Mouse (Mus musculus) limb, embryonic 10.5 days (tissue): ENCODE results near the gene Snx6. TPM values are rescaled to one million over a fixed set of nuclear protein-coding genes. Genes with fewer than 3 reads are reported as not detected.
A peak's percentile ranks its signal among the peaks of the same experiment; 100 is the strongest.
"Not testable (repeated sequence)": the region's sequence is repeated elsewhere in the genome, so short reads cannot be mapped to it uniquely, and the experiment has no call there.

Source experiments
- DNase-seq: peaks from one replicate; pipeline ENCODE4 v3.0.0-alpha.2; 2017; ENCODE audit warnings: low spot score
- H3K27ac ChIP-seq: fragments of 300-500 bp; sonication (generic); 2 replicates; pipeline ENCODE4 v1.5.1; 2016; ENCODE audit warnings: mild to moderate bottlenecking
- H3K27me3 ChIP-seq: fragments of 300-500 bp; sonication (generic); 2 replicates; pipeline ENCODE4 v1.6.1; 2016; ENCODE audit warnings: low read depth, mild to moderate bottlenecking; ENCODE audit not compliant: poor library complexity, severe bottlenecking
- H3K36me3 ChIP-seq: fragments of 300-500 bp; sonication (generic); 2 replicates; pipeline ENCODE4 v1.6.1; 2016; ENCODE audit warnings: mild to moderate bottlenecking, moderate library complexity
- H3K4me1 ChIP-seq: fragments of 300-500 bp; sonication (generic); 2 replicates; pipeline ENCODE4 v1.6.1; 2016
- H3K4me3 ChIP-seq: fragments of 300-500 bp; sonication (generic); 2 replicates; pipeline ENCODE4 v1.5.1; 2016; ENCODE audit warnings: mild to moderate bottlenecking, moderate library complexity
- H3K9me3 ChIP-seq: fragments of 300-500 bp; sonication (generic); replicated peaks from 2 replicates; pipeline ENCODE4 v1.6.1; 2016; ENCODE audit warnings: mild to moderate bottlenecking
- WGBS: fragments of 180-500 bp; shearing (Covaris S2); methylation state at CpG from one replicate; pipeline ENCODE4 v1.1.7; 2016; 5-methylcytosine and 5-hydroxymethylcytosine counted together
- polyA plus RNA-seq: library from polyadenylated mRNA; unstranded; fragments of >200 nt; fragmentation: Nextera tagmentation; extraction: Ambion mirVana; gene quantifications from 2 replicates; pipeline ENCODE4 v1.2.1, GENCODE M21; 2016

Snx6 gene
- polyA plus RNA-seq, 1 experiment from 2014 or later = 180 TPM

DNA sequence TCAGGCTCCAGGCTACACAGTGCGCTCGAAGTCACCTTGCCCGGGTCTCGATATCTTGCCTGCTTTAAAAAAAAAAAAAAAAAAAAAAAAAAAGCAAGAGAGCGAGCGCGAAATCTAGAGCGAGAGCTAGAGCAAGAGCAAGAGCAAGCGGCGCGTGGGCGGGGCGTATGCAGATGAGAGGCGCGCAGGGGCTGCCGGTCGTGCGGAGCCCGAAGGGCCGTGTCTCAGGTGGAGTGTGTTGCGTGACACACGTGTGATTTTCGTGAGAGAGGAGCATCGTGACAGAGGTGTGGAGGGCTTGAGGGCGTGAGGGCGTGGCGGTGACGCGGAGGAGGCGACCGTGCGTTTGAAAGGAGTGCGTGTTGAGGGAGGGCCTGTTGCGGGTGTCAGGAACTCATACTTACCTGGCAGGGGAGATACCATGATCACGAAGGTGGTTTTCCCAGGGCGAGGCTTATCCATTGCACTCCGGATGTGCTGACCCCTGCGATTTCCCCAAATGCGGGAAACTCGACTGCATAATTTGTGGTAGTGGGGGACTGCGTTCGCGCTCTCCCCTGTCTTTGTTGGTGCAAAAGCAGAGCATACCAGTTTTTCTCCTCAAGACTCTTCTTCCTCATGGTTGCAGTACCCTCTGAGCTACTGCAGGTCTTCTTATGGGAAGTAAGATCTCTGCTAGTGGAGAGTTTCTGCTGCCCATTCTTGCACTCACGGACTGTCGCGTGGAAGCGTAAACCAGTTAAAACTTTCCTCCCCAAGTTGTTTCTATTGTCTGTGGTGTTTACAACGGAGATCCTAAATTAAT is 81.5 kb downstream of the Snx6 start:
- 2% methylated on average over 9 of the region's 48 CpGs for WGBS
- not testable (repeated sequence) for H3K4me3 ChIP-seq, DNase-seq, H3K36me3 ChIP-seq, H3K4me1 ChIP-seq, H3K27ac ChIP-seq, H3K9me3 ChIP-seq, H3K27me3 ChIP-seq

- H3K4me1 ChIP-seq, H3K9me3 ChIP-seq: not testable (repeated sequence)
These were observed 85.0 kb downstream of the Snx6 start for GRCm38 (mm10) chr12:54710494-54710879.

GRCm38 (mm10) chr12:54709691-54710493 is 85.6 kb downstream of the Snx6 start:
- not testable (repeated sequence) for H3K9me3 ChIP-seq, H3K27ac ChIP-seq, H3K27me3 ChIP-seq, DNase-seq, H3K4me1 ChIP-seq, H3K36me3 ChIP-seq
- WGBS = 0% methylated on average over 13 of the region's 44 CpGs
- H3K4me3 ChIP-seq = peak overlapping the region; percentile 28; the same call in 1 of the 2 replicates

More at GRCm38 (mm10) chr12:54710494-54710879, 85.0 kb downstream of the Snx6 start:
- not testable (repeated sequence) for H3K4me3 ChIP-seq, DNase-seq, H3K27me3 ChIP-seq, H3K36me3 ChIP-seq, H3K27ac ChIP-seq
- WGBS = 0% methylated on average over 3 of the region's 8 CpGs

DNA sequence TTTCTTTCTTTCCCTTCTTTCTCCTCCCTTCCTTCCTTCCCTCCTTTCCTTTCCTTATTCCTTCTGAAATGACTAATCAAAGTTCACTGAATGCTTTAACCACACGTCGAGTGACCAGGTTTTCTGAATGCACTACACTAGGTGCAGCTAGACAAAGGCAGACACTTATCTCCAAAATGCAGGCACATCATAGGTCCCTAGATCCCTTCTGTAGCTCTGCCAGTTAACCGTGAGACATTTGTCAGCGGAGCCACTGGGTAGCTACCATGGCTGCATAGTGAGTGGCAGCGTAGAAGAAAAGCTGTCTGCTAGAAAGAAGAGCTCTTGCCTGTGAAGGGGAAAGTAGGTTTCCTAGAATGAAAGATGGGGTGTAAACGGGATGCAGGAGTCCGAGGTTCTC is 96.1 kb downstream of the Snx6 start:
- 60% methylated on average over 7 of the region's 7 CpGs for WGBS
- Histone ChIP-seq H3K27me3 (no peaks in the 10 kb centered on the region), H3K36me3 (no peaks in the 10 kb centered on the region), H3K4me1 (0 out of 2 replicates have a peak, but pooled peaks cover 3% of the 10 kb centered on the region), H3K27ac (no peak overlapping the region), H3K4me3 (no peak overlapping the region), H3K9me3 (no peaks in the 10 kb centered on the region)
- DNase-seq = no peak

DNA sequence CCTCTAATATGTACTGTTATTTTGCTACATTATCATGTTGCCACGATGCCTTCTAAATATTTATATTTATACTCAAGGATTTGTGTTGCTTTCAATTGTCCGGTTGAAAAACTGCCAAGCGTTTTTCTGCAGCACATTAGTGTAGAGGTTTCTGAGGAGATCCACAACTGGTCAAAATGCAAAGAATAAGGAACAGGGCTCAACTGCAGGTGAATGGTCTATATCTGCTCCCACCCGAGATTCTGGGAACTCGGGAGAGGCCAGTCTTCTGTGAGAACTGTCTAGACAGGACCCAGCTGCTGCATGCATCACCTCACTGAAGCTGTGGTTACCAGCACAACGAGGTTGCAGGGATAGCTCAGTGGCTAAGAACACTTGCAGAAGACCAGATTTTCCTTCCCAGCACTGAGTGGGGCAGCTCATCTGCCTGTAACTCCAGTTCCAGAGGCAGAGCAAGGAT is 97.7 kb downstream of the Snx6 start:
- no peak overlapping the region for H3K4me3 ChIP-seq
- no peaks in the 10 kb centered on the region for H3K27me3 ChIP-seq
- H3K27ac ChIP-seq = no peak overlapping the region
- no peaks in the 10 kb centered on the region for H3K36me3 ChIP-seq
- H3K4me1 ChIP-seq = 0 out of 2 replicates have a peak, but pooled peaks cover 3% of the 10 kb centered on the region
- H3K9me3 ChIP-seq = no peaks in the 10 kb centered on the region
- 67% methylated on average over 6 of the region's 6 CpGs for WGBS
- DNase-seq = no peak

GRCm38 (mm10) chr12:54697003-54697597 is 98.4 kb downstream of the Snx6 start:
- H3K4me3 ChIP-seq = no peak overlapping the region
- 16% methylated on average over 7 of the region's 7 CpGs for whole genome bisulfite sequencing
- no peak overlapping the region for H3K27ac ChIP-seq
- peaks cover 6% of the 10 kb centered on the region for H3K36me3 ChIP-seq
- DNase-seq = no peak
- H3K27me3 ChIP-seq = no peaks in the 10 kb centered on the region
- 0 out of 2 replicates have a peak, but pooled peaks cover 3% of the 10 kb centered on the region for H3K4me1 ChIP-seq
- H3K9me3 ChIP-seq = no peaks in the 10 kb centered on the region

Other genes with a start within 250 kb of the Snx6 start
- 130 and 143 TPM in 2 replicates for gene Sptssa, start 139.1 kb downstream of the Snx6 start, polyA plus RNA-seq
- gene Eapp, start 99.8 kb downstream of the Snx6 start, polyA plus RNA-seq = 62.7 and 69.8 TPM in 2 replicates
- gene Cfl2, start 67.2 kb upstream of the Snx6 start, polyA plus RNA-seq = 149 and 151 TPM in 2 replicates
- gene Gm20403, start 190.8 kb upstream of the Snx6 start, polyA plus RNA-seq = not detected in 2 replicates
- gene Baz1a, start 218.6 kb upstream of the Snx6 start, polyA plus RNA-seq = 31.6 and 36.1 TPM in 2 replicates